Mouse (Mus musculus) spleen, adult 2 months (tissue): ENCODE measurements around the gene Misp. TPM values are rescaled to one million over a fixed set of nuclear protein-coding genes. Genes with fewer than 3 reads are reported as not detected.

Experiments used
- DNase-seq, 2 experiments: peaks; one replicate each; pipeline versions ENCODE4 v3.0.0 to v3.0.0-alpha.2; 2012 to 2021; ENCODE audit warnings: low spot score in 2 of 2, low read depth in 1 of 2
- H3K27ac ChIP-seq: fragments of 200-500 bp; 2 replicates; pipeline ENCODE4 v1.5.1; 2012; ENCODE audit warnings: low read length, inconsistent platforms; ENCODE audit not compliant: insufficient read depth
- H3K27me3 ChIP-seq: fragments of 200-500 bp; 2 replicates; pipeline ENCODE4 v1.6.1; 2012; ENCODE audit warnings: mild to moderate bottlenecking, moderate library complexity, low read length, inconsistent platforms; ENCODE audit not compliant: control insufficient read depth, insufficient read depth
- H3K36me3 ChIP-seq: fragments of 200-500 bp; 2 replicates; pipeline ENCODE4 v1.6.1; 2012; ENCODE audit warnings: mild to moderate bottlenecking, low read length, inconsistent platforms; ENCODE audit not compliant: control insufficient read depth, insufficient read depth
- H3K4me1 ChIP-seq: fragments of 200-500 bp; 2 replicates; pipeline ENCODE4 v1.6.1; 2011; ENCODE audit warnings: inconsistent platforms; ENCODE audit not compliant: control insufficient read depth, insufficient read depth, insufficient read length
- H3K4me3 ChIP-seq: fragments of 200-500 bp; 2 replicates; pipeline ENCODE4 v1.5.1; 2011; ENCODE audit warnings: mild to moderate bottlenecking, inconsistent platforms; ENCODE audit not compliant: insufficient read depth, insufficient read length; ENCODE audit errors: extremely low read depth
- CTCF ChIP-seq: fragments of 200-500 bp; IDR thresholded peaks from 2 replicates; pipeline ENCODE4 v1.5.1; 2011; ENCODE audit warnings: mild to moderate bottlenecking, inconsistent platforms; ENCODE audit not compliant: insufficient read depth, insufficient read length, insufficient replicate concordance; ENCODE audit errors: extremely low read depth
- POLR2A ChIP-seq: fragments of 200-500 bp; IDR thresholded peaks from 2 replicates; pipeline ENCODE4 v1.6.1; 2011; ENCODE audit warnings: low read depth, low read length, inconsistent platforms
- WGBS: fragments of 180-500 bp; shearing (Covaris S2); methylation state at CpG from one replicate; pipeline ENCODE4 v1.1.7; 2018; 5-methylcytosine and 5-hydroxymethylcytosine counted together
- polyA plus RNA-seq: library from polyadenylated mRNA; depleted of rRNA; stranded (reverse); fragments of >200 nt; gene quantifications from 2 replicates; pipeline ENCODE4 v1.2.3, GENCODE M21; 2012; rRNA removed

Misp gene
- 0.07 and 0.18 TPM in 2 replicates for polyA plus RNA-seq

- DNase-seq: no peak
- H3K4me3 ChIP-seq: no peak within 1 kb of the TSS
- no peaks in the 10 kb centered on the region for H3K4me1 ChIP-seq
- TF ChIP-seq POLR2A (no peak), CTCF (no peak)
- H3K27ac ChIP-seq: no peak within 1 kb of the TSS
- H3K27me3 ChIP-seq: no peaks in the 10 kb centered on the region
- WGBS: 83% methylated on average over 11 of the region's 11 CpGs
- H3K36me3 ChIP-seq: no peaks in the 10 kb centered on the region
Measured at GRCm38 (mm10) chr10:79820782-79821181, at the start of gene Misp. Gene Misp (plus strand): TSS chr10:79820989.

- peaks cover 1% of the 10 kb centered on the region; the same call in 1 of the 2 replicates for H3K27me3 ChIP-seq
- no peak for DNase-seq
- no peak for TF ChIP-seq CTCF
- no peak for TF ChIP-seq POLR2A
- peaks cover 4% of the 10 kb centered on the region; the same call in 1 of the 2 replicates for H3K4me1 ChIP-seq
- H3K27ac ChIP-seq: no peak overlapping the region
- WGBS: 94% methylated on average over 3 of the region's 3 CpGs
- no peak overlapping the region for H3K4me3 ChIP-seq
- H3K36me3 ChIP-seq: no peaks in the 10 kb centered on the region
Measured at GRCm38 (mm10) chr10:79772320-79772719, 48.5 kb upstream of the Misp start.

GRCm38 (mm10) chr10:79773208-79773607, 47.6 kb upstream of the Misp start:
- TF ChIP-seq CTCF (no peak), POLR2A (no peak)
- Histone ChIP-seq H3K4me1 (0 out of 2 replicates have a peak, but pooled peaks cover 2% of the 10 kb centered on the region), H3K27me3 (peaks cover 5% of the 10 kb centered on the region; the same call in 1 of the 2 replicates), H3K27ac (no peak overlapping the region), H3K36me3 (no peaks in the 10 kb centered on the region), H3K4me3 (no peak overlapping the region)
- DNase-seq: no peak
- 51% methylated on average over 2 of the region's 2 CpGs for WGBS

GRCm38 (mm10) chr10:79774486-79775279, 46.1 kb upstream of the Misp start:
- Histone ChIP-seq H3K4me1 (peaks cover 2% of the 10 kb centered on the region; the same call in 1 of the 2 replicates), H3K27ac (no peak overlapping the region), H3K27me3 (peaks cover 5% of the 10 kb centered on the region), H3K4me3 (no peak overlapping the region), H3K36me3 (no peaks in the 10 kb centered on the region)
- no peak for DNase-seq
- no peak for TF ChIP-seq POLR2A
- TF ChIP-seq CTCF: no peak
- WGBS: 72% methylated on average over 5 of the region's 5 CpGs

GRCm38 (mm10) chr10:79777103-79777531, 43.7 kb upstream of the Misp start, which contains the start of gene Fstl3:
Gene Fstl3 (plus strand): TSS chr10:79777272.
- TF ChIP-seq POLR2A: no peak
- TF ChIP-seq CTCF: no peak
- no peak for DNase-seq
- Histone ChIP-seq H3K27me3 (peaks cover 5% of the 10 kb centered on the region), H3K4me3 (peak within 1 kb of the TSS; percentile 23; the same call in 1 of the 2 replicates), H3K27ac (no peak within 1 kb of the TSS), H3K4me1 (peaks cover 10% of the 10 kb centered on the region), H3K36me3 (no peaks in the 10 kb centered on the region)
- 8% methylated on average over 39 of the region's 39 CpGs for WGBS

GRCm38 (mm10) chr10:79778006-79778405, 42.8 kb upstream of the Misp start:
- H3K36me3 ChIP-seq: no peaks in the 10 kb centered on the region
- no peak for TF ChIP-seq POLR2A
- no peak for TF ChIP-seq CTCF
- H3K4me3 ChIP-seq: no peak overlapping the region
- no peak for DNase-seq
- H3K27me3 ChIP-seq: peaks cover 5% of the 10 kb centered on the region
- 26% methylated on average over 15 of the region's 15 CpGs for WGBS
- H3K4me1 ChIP-seq: peaks cover 10% of the 10 kb centered on the region
- H3K27ac ChIP-seq: no peak overlapping the region

GRCm38 (mm10) chr10:79779193-79779592, 41.6 kb upstream of the Misp start:
- WGBS: 68% methylated on average over 2 of the region's 2 CpGs
- H3K36me3 ChIP-seq: no peaks in the 10 kb centered on the region
- DNase-seq: no peak
- no peak overlapping the region for H3K4me3 ChIP-seq
- H3K27ac ChIP-seq: no peak overlapping the region
- peaks cover 5% of the 10 kb centered on the region for H3K27me3 ChIP-seq
- TF ChIP-seq CTCF: no peak
- TF ChIP-seq POLR2A: no peak
- peaks cover 10% of the 10 kb centered on the region for H3K4me1 ChIP-seq
